Mouse (Mus musculus): ENCODE data around the gene Smim27. TPM values are rescaled to one million over a fixed set of nuclear protein-coding genes. Genes with fewer than 3 reads are reported as not detected.

Smim27 gene
- polyA plus RNA-seq, 2 experiments, result 10.5 to 42.7 TPM

DNA sequence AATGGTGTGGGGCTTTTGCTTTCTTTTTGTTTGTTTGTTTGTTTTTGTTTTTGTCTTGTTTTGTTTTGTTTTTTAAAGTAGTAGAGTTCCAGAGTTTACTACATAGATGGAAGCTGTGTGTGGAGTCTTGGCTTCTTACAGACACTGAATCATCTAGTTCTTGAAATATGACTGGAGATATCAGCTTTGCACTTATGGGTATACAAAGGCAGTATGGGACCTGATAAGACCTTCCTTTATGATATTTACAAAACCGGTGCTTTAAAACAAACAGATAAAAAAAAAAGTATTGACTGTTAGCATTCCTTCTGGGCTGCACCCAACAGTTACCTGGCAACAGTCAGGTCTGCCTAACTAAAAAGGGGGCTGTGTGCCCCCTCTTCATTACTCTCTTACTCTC is 42.8 kb downstream of the Smim27 start:
- no peak for ATAC-seq (ENCODE audit: low FRiP score, low read depth)
- H3K27ac ChIP-seq (replicated peaks; ENCODE audit: low read depth, low read length), result no peak overlapping the region
- no peak for TF ChIP-seq POLR2A (IDR thresholded peaks at IDR 0.05; ENCODE audit: borderline replicate concordance, extremely low read depth, insufficient read depth, insufficient read length)
- H3K27me3 ChIP-seq (ENCODE audit: control insufficient read depth, insufficient read depth, low read length), result no peaks in the 10 kb centered on the region
- DNase-seq (ENCODE audit: low spot score), result no peak
- 78% methylated on average over 1 of the region's 1 CpGs for WGBS
- no peaks in the 10 kb centered on the region for H3K36me3 ChIP-seq (ENCODE audit: control insufficient read depth, insufficient read depth, low read length)
- H3K9me3 ChIP-seq (ENCODE audit: control insufficient read depth, low read length), result no peaks in the 10 kb centered on the region
- no peak overlapping the region for H3K4me2 ChIP-seq (replicated peaks; ENCODE audit: low read depth, low read length, severe bottlenecking)
- no peak overlapping the region for H3K9ac ChIP-seq (ENCODE audit: low read depth, low read length, severe bottlenecking)
- H3K4me3 ChIP-seq (replicated peaks; ENCODE audit: low read length), result no peak overlapping the region
- no peaks in the 10 kb centered on the region for H3K4me1 ChIP-seq (ENCODE audit: control insufficient read depth, insufficient read depth, low read length)

DNA sequence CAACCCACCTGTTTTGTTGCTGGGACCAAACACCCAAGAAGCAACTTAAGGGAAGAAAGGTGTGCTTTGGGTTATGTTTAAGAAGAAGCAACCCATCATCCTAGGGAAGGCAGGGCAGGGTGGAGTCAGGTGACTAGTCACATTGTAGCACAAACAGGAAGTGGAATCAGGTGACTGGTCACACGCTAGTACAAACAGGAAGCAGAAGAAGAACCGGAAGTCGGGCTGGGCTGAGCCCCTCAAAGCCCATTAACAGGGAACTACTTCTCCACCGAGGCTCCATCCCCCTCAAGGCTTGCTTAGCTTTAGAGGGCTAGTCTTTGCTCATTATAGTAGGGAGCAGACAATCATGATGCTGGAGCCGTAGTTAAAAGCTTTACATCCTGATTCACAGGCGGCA is 43.6 kb downstream of the Smim27 start:
- no peak for TF ChIP-seq POLR2A (IDR thresholded peaks at IDR 0.05; ENCODE audit: borderline replicate concordance, extremely low read depth, insufficient read depth, insufficient read length)
- no peak overlapping the region for H3K27ac ChIP-seq (replicated peaks; ENCODE audit: low read depth, low read length)
- DNase-seq (ENCODE audit: low spot score), result no peak
- H3K9ac ChIP-seq (ENCODE audit: low read depth, low read length, severe bottlenecking), result no peak overlapping the region
- no peaks in the 10 kb centered on the region for H3K4me1 ChIP-seq (ENCODE audit: control insufficient read depth, insufficient read depth, low read length)
- ATAC-seq (ENCODE audit: low FRiP score, low read depth), result no peak
- H3K4me3 ChIP-seq (replicated peaks; ENCODE audit: low read length), result no peak overlapping the region
- H3K4me2 ChIP-seq (replicated peaks; ENCODE audit: low read depth, low read length, severe bottlenecking), result no peak overlapping the region
- H3K9me3 ChIP-seq (ENCODE audit: control insufficient read depth, low read length), result no peaks in the 10 kb centered on the region
- H3K36me3 ChIP-seq (ENCODE audit: control insufficient read depth, insufficient read depth, low read length), result no peaks in the 10 kb centered on the region
- WGBS, result 79% methylated on average over 6 of the region's 6 CpGs
- H3K27me3 ChIP-seq (ENCODE audit: control insufficient read depth, insufficient read depth, low read length), result no peaks in the 10 kb centered on the region

DNA sequence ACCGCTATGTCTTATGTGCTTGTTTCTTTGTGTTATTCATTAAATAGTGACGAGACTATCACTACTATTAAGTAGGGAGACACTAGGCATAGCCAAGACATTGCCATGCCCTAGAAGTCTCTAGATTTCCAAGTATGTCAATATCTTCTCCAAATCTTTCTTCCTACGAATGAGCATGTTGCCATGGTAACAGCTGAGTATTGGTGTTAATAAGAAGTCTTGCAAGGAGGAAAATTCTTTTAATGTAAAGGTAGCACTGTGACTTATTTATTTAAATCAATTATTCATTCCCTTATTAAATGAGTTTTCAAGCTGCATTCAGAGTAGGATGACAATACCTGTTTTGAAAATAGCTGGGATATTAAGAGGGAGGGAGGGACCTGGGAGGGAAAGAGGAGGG is 48.0 kb downstream of the Smim27 start:
- 77% methylated on average over 3 of the region's 3 CpGs for WGBS
- Histone ChIP-seq H3K36me3 (ENCODE audit: control insufficient read depth, insufficient read depth, low read length) (no peaks in the 10 kb centered on the region), H3K4me1 (ENCODE audit: control insufficient read depth, insufficient read depth, low read length) (no peaks in the 10 kb centered on the region), H3K27ac (replicated peaks; ENCODE audit: low read depth, low read length) (no peak overlapping the region), H3K9ac (ENCODE audit: low read depth, low read length, severe bottlenecking) (no peak overlapping the region), H3K4me2 (replicated peaks; ENCODE audit: low read depth, low read length, severe bottlenecking) (no peak overlapping the region), H3K27me3 (ENCODE audit: control insufficient read depth, insufficient read depth, low read length) (no peaks in the 10 kb centered on the region), H3K4me3 (replicated peaks; ENCODE audit: low read length) (no peak overlapping the region), H3K9me3 (ENCODE audit: control insufficient read depth, low read length) (no peaks in the 10 kb centered on the region)
- DNase-seq (ENCODE audit: low spot score) (no peak), ATAC-seq (ENCODE audit: low FRiP score, low read depth) (no peak)
- TF ChIP-seq POLR2A (IDR thresholded peaks at IDR 0.05; ENCODE audit: borderline replicate concordance, extremely low read depth, insufficient read depth, insufficient read length), result no peak

Other genes starting within 250 kb of the Smim27 start
- gene Aco1, start 126.5 kb upstream of the Smim27 start, polyA plus RNA-seq (2012; rRNA removed), result 41.9 and 43.7 TPM in 2 replicates
- gene Aco1, start 126.5 kb upstream of the Smim27 start, polyA plus RNA-seq (2014; fragmentation: Nextera tagmentation; extraction: Ambion mirVana), result 45.9 and 46.8 TPM in 2 replicates
- gene Ddx58, start 29.8 kb upstream of the Smim27 start, polyA plus RNA-seq (2012; rRNA removed), result 10.3 TPM in 2 replicates
- gene Ddx58, start 29.8 kb upstream of the Smim27 start, polyA plus RNA-seq (2014; fragmentation: Nextera tagmentation; extraction: Ambion mirVana), result 10.7 and 11.0 TPM in 2 replicates
- 16.3 and 20.2 TPM in 2 replicates for gene Topors, start 271 bp downstream of the Smim27 start, polyA plus RNA-seq (2012; rRNA removed)
- gene Topors, start 271 bp downstream of the Smim27 start, polyA plus RNA-seq (2014; fragmentation: Nextera tagmentation; extraction: Ambion mirVana), result 43.4 and 48.0 TPM in 2 replicates
- gene Ndufb6, start 9.8 kb downstream of the Smim27 start, polyA plus RNA-seq (2012; rRNA removed), result 117 and 134 TPM in 2 replicates
- gene Ndufb6, start 9.8 kb downstream of the Smim27 start, polyA plus RNA-seq (2014; fragmentation: Nextera tagmentation; extraction: Ambion mirVana), result 270 and 287 TPM in 2 replicates
- gene Tmem215, start 202.6 kb downstream of the Smim27 start, polyA plus RNA-seq (2012; rRNA removed), result 0.26 and 0.50 TPM in 2 replicates
- 0.19 and 0.22 TPM in 2 replicates for gene Tmem215, start 202.6 kb downstream of the Smim27 start, polyA plus RNA-seq (2014; fragmentation: Nextera tagmentation; extraction: Ambion mirVana)

Data from limb, embryonic 14.5 days (tissue).